Mouse (Mus musculus) liver, adult 2 months (tissue): Measurements from ENCODE around the gene Dst. TPM values are rescaled to one million over a fixed set of nuclear protein-coding genes. Genes with fewer than 3 reads are reported as not detected.

ENCODE experiments used
- DNase-seq: peaks from one replicate; pipeline ENCODE4 v3.0.0-alpha.2; 2011; ENCODE audit warnings: low read depth, low spot score; ENCODE audit errors: extremely low read depth
- H3K27ac ChIP-seq: fragments of 200-500 bp; replicated peaks from 2 replicates; pipeline ENCODE4 v1.5.1; 2012; ENCODE audit warnings: low read depth, mild to moderate bottlenecking, control low read depth, inconsistent platforms, low read length; ENCODE audit not compliant: insufficient read depth
- H3K27me3 ChIP-seq: fragments of 200-500 bp; 2 replicates; pipeline ENCODE4 v1.6.1; 2012; ENCODE audit warnings: mild to moderate bottlenecking, moderate library complexity, low read length, inconsistent platforms; ENCODE audit not compliant: control insufficient read depth, insufficient read depth
- H3K36me3 ChIP-seq: fragments of 200-500 bp; 2 replicates; pipeline ENCODE4 v1.6.1; 2012; ENCODE audit warnings: low read length, inconsistent platforms; ENCODE audit not compliant: control insufficient read depth, insufficient read depth
- H3K4me1 ChIP-seq: fragments of 200-500 bp; 2 replicates; pipeline ENCODE4 v1.6.1; 2011; ENCODE audit warnings: low read length; ENCODE audit not compliant: control insufficient read depth, insufficient read depth
- H3K4me3 ChIP-seq: fragments of 200-500 bp; 2 replicates; pipeline ENCODE4 v1.5.1; 2011; ENCODE audit warnings: low read depth, mild to moderate bottlenecking, control low read depth, low read length, moderate library complexity; ENCODE audit not compliant: insufficient read depth
- H3K79me2 ChIP-seq: fragments of 200-500 bp; 2 replicates; pipeline ENCODE4 v1.6.1; 2012; ENCODE audit warnings: inconsistent platforms, mild to moderate bottlenecking, low read length, moderate library complexity; ENCODE audit not compliant: control insufficient read depth, insufficient read depth
- H3K9ac ChIP-seq: fragments of 200-500 bp; 2 replicates; pipeline ENCODE4 v1.6.1; 2012; ENCODE audit warnings: low read depth, mild to moderate bottlenecking, control low read depth, inconsistent platforms, low read length
- CTCF ChIP-seq: fragments of 200-500 bp; IDR thresholded peaks from 2 replicates; pipeline ENCODE4 v1.5.1; 2011; ENCODE audit warnings: low read depth, low read length, control low read depth
- POLR2A ChIP-seq: fragments of 200-500 bp; IDR thresholded peaks from 2 replicates; pipeline ENCODE4 v1.6.1; 2011; ENCODE audit warnings: low read length, control low read depth; ENCODE audit not compliant: insufficient read depth; ENCODE audit errors: extremely low read depth
- WGBS: fragments of 180-500 bp; shearing (Covaris S2); methylation state at CpG from one replicate; pipeline ENCODE4 v1.1.7; 2018; 5-methylcytosine and 5-hydroxymethylcytosine counted together
- polyA plus RNA-seq: library from polyadenylated mRNA; depleted of rRNA; stranded (reverse); fragments of >200 nt; gene quantifications from 2 replicates; pipeline ENCODE4 v1.2.3, GENCODE M21; 2012
- total RNA-seq: library from RNA; depleted of rRNA; stranded (reverse); fragments of >200 nt; gene quantifications from 2 replicates; pipeline ENCODE4 v1.2.3, GENCODE M21; 2014

The Dst gene
- total and polyA plus RNA-seq, 2 experiments: 10.5 to 53.6 TPM

- peaks cover 77% of the 10 kb centered on the region for H3K36me3 ChIP-seq
- no peaks in the 10 kb centered on the region for H3K4me1 ChIP-seq
- TF ChIP-seq CTCF: no peak
- no peak for TF ChIP-seq POLR2A
- H3K79me2 ChIP-seq: no peaks in the 10 kb centered on the region
- WGBS: 94% methylated on average over 12 of the region's 12 CpGs
- no peaks in the 10 kb centered on the region for H3K27me3 ChIP-seq
- H3K27ac ChIP-seq: no peak overlapping the region
- H3K9ac ChIP-seq: no peak overlapping the region
- no peak overlapping the region for H3K4me3 ChIP-seq
- DNase-seq: no peak
Observed at GRCm38 (mm10) chr1:34261011-34261410, 353.0 kb downstream of the Dst start.

GRCm38 (mm10) chr1:34268520-34268919, 360.5 kb downstream of the Dst start:
- H3K36me3 ChIP-seq: peaks cover 77% of the 10 kb centered on the region
- H3K4me3 ChIP-seq: no peak overlapping the region
- H3K4me1 ChIP-seq: no peaks in the 10 kb centered on the region
- no peak overlapping the region for H3K9ac ChIP-seq
- no peak overlapping the region for H3K27ac ChIP-seq
- TF ChIP-seq POLR2A (no peak), CTCF (no peak)
- WGBS: 88% methylated on average over 13 of the region's 13 CpGs
- no peak for DNase-seq
- H3K27me3 ChIP-seq: no peaks in the 10 kb centered on the region
- no peaks in the 10 kb centered on the region for H3K79me2 ChIP-seq

GRCm38 (mm10) chr1:34269578-34269977, 361.6 kb downstream of the Dst start:
- DNase-seq: no peak
- peaks cover 74% of the 10 kb centered on the region for H3K36me3 ChIP-seq
- H3K9ac ChIP-seq: no peak overlapping the region
- H3K79me2 ChIP-seq: no peaks in the 10 kb centered on the region
- no peak overlapping the region for H3K27ac ChIP-seq
- TF ChIP-seq POLR2A (no peak), CTCF (no peak)
- no peak overlapping the region for H3K4me3 ChIP-seq
- 88% methylated on average over 11 of the region's 11 CpGs for WGBS
- no peaks in the 10 kb centered on the region for H3K4me1 ChIP-seq
- H3K27me3 ChIP-seq: no peaks in the 10 kb centered on the region

GRCm38 (mm10) chr1:34273922-34274321, 365.9 kb downstream of the Dst start:
- H3K27ac ChIP-seq: no peak overlapping the region
- H3K79me2 ChIP-seq: no peaks in the 10 kb centered on the region
- peaks cover 68% of the 10 kb centered on the region for H3K36me3 ChIP-seq
- H3K4me3 ChIP-seq: no peak overlapping the region
- no peaks in the 10 kb centered on the region for H3K27me3 ChIP-seq
- H3K4me1 ChIP-seq: no peaks in the 10 kb centered on the region
- TF ChIP-seq POLR2A (no peak), CTCF (no peak)
- 94% methylated on average over 12 of the region's 12 CpGs for WGBS
- no peak overlapping the region for H3K9ac ChIP-seq
- DNase-seq: no peak

GRCm38 (mm10) chr1:34275787-34276186, 367.8 kb downstream of the Dst start:
- Histone ChIP-seq H3K27ac (no peak overlapping the region), H3K4me3 (no peak overlapping the region), H3K27me3 (no peaks in the 10 kb centered on the region), H3K9ac (no peak overlapping the region), H3K79me2 (no peaks in the 10 kb centered on the region), H3K36me3 (peaks cover 65% of the 10 kb centered on the region), H3K4me1 (no peaks in the 10 kb centered on the region)
- TF ChIP-seq POLR2A (no peak), CTCF (no peak)
- no peak for DNase-seq
- WGBS: 94% methylated on average over 13 of the region's 13 CpGs

GRCm38 (mm10) chr1:34276756-34277155, 368.7 kb downstream of the Dst start:
- 96% methylated on average over 7 of the region's 7 CpGs for WGBS
- Histone ChIP-seq H3K27ac (no peak overlapping the region), H3K79me2 (no peaks in the 10 kb centered on the region), H3K9ac (no peak overlapping the region), H3K4me3 (no peak overlapping the region), H3K4me1 (no peaks in the 10 kb centered on the region), H3K27me3 (no peaks in the 10 kb centered on the region), H3K36me3 (peaks cover 65% of the 10 kb centered on the region)
- no peak for DNase-seq
- TF ChIP-seq CTCF: no peak
- TF ChIP-seq POLR2A: no peak

- TF ChIP-seq CTCF (no peak), POLR2A (no peak)
- WGBS: 92% methylated on average over 8 of the region's 8 CpGs
- H3K27ac ChIP-seq: no peak overlapping the region
- H3K4me3 ChIP-seq: no peak overlapping the region
- peaks cover 65% of the 10 kb centered on the region for H3K36me3 ChIP-seq
- DNase-seq: no peak
- no peaks in the 10 kb centered on the region for H3K79me2 ChIP-seq
- H3K27me3 ChIP-seq: no peaks in the 10 kb centered on the region
- no peaks in the 10 kb centered on the region for H3K4me1 ChIP-seq
- H3K9ac ChIP-seq: no peak overlapping the region
Observed at GRCm38 (mm10) chr1:34277259-34277658, 369.2 kb downstream of the Dst start.
